Mouse (Mus musculus): ENCODE measurements around the gene Nrg4.

DNA sequence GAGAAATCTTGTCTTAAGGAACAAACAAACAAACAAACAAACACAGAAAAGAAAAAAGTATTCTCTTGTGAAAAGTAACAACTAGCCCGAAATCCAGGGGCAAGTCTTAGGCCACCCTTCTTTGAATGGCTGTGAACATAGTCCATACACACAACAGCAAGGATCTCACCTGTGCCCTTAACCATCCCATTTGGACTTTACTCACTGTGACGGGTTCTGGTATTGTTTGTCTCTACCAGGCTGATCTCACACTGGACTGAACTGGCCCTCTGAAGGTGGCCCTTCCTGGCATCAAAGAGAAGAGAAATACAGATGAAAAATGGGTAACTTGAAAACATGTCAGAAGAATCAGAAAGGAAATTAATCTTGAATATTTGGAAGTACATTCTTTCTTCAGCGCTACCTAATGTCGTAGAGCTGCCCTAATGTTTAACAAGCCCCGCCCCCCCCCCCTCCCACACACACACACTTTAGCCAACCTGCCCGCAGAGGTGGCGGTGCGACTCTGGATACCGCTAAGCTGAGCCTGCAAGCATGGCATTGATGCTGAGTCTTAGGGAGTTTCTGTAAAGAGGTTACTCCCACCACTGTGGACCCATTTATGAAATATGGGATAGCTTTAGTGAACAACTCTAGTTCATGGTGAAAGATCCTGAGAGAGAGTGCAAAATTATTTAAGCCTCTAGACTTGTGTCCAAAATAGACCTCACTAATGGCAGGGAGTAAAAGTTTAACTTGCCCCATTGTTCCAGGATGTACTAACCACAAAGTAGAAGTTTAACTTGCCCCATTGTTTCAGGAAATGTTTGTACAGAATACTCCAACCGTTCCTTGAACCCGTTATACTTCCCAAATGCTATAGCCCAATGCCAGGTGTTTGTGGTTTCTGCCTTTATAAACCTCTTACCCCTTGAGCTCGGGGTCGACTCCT is 90.1 kb downstream of the Nrg4 start:
- TF ChIP-seq CTCF (IDR thresholded peaks at IDR 0.05; ENCODE audit: low read depth, low read length) (no peak), POLR2A (IDR thresholded peaks at IDR 0.05; ENCODE audit: extremely low read depth, insufficient read depth, low read length) (no peak)

All from liver, adult 2 months (tissue).